Mouse (Mus musculus) olfactory bulb, adult 2 months (tissue): Measurements from ENCODE around the gene Hck.

ENCODE experiments used
- CTCF ChIP-seq: fragments of 200-500 bp; IDR thresholded peaks from 2 replicates; pipeline ENCODE4 v1.5.1; 2012; ENCODE audit warnings: low read depth, mild to moderate bottlenecking, low read length, moderate library complexity; ENCODE audit not compliant: insufficient read depth
- POLR2A ChIP-seq: fragments of 200-500 bp; IDR thresholded peaks from 2 replicates; pipeline ENCODE4 v1.6.1; 2012; ENCODE audit warnings: mild to moderate bottlenecking, low read depth, low read length, moderate library complexity; ENCODE audit not compliant: insufficient read depth

DNA sequence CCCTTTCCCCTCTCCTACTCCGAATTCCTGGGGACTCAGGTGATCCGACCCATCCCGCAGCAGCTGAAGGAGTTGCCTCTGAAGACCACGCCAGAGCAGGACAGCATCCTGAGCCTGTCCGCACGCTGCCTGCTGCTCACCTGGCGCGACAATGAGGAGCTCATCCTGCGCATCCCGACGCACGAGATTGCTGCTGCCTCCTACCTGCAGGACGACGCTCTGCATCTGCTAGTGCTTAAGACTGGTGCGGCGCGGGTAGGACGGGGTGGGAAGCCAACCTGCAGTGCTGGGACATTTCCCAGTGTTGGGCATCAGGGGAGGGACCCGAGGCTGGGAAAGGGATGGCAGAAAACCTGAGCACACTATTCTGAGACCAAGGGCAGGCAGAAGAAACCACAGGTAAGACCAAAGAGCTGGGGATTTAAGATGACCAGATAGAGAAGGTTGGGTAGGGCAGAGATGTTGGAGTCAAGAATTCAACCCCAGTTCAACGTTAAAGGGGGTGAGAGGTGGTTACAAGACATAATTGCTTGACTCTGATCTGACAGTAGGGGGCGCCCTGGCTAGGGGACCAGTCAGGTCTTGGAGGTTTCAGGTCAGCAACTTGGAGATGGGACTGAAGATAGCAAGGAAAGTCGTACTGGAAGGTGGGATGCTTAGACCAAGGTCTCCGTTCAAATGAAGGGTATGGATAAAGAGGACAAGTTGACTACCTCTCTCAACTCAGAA lies 37.3 kb upstream of the Hck start:
- TF ChIP-seq POLR2A = no peak
- no peak for TF ChIP-seq CTCF
